ENCODE assay signal across 8 mouse cellular contexts in the genomic region with DNA sequence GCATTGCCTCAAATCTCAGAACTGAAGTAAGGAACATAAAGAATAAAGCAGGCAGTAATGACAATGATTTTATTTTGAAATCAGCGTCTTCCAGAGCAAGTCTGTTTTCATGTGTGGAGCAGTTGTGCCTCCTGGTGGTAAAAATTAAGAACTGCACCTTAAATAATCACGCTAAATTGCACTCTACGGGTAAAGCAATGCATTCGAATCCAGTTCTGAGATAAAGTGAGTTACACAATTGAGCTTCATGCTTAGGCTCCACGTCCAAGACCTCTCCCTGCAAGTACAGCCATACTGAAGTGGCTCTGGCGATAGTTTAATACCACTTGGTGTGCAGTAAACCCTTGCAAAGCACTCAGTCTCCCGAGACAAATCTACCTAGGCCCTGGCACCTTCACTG.
DNase-seq lines count a peak whose midpoint lies in the region; ATAC-seq and TF ChIP-seq lines count a peak whose summit lies in the region.

No protein-coding gene starts in this region.

- no peaks in the 10 kb centered on the region for H3K9me3 ChIP-seq in heart, postnatal 0 days (replicated peaks; ENCODE audit: control insufficient read depth, low read length)
- no peaks in the 10 kb centered on the region for H3K9me3 ChIP-seq in heart, embryonic 10.5 days
- no peaks in the 10 kb centered on the region for H3K9me3 ChIP-seq in midbrain, embryonic 16.5 days (replicated peaks; ENCODE audit: control insufficient read depth, low read length, poor library complexity, severe bottlenecking)

- TF ChIP-seq EP300 in heart, postnatal 0 days (IDR thresholded peaks at IDR 0.05; ENCODE audit: low read depth): no peak

- H3ac ChIP-seq in myocyte (ENCODE audit: control insufficient read depth, insufficient read length): no peak overlapping the region

- H3K79me2 ChIP-seq in myocyte (ENCODE audit: control insufficient read depth, insufficient read depth): no peaks in the 10 kb centered on the region

- no peak for TF ChIP-seq POLR2A in testis, adult 2 months (IDR thresholded peaks at IDR 0.05; ENCODE audit: control insufficient read depth, low read depth, low read length)
- no peak for TF ChIP-seq POLR2A in myocyte (IDR thresholded peaks at IDR 0.05; ENCODE audit: insufficient read length, low read depth)

- peak; percentile 79 for TF ChIP-seq CTCF in heart, postnatal 0 days (IDR thresholded peaks at IDR 0.05; ENCODE audit: low read depth)
- peak; percentile 17; the same call in 1 of the 2 replicates for TF ChIP-seq CTCF in testis, adult 2 months (IDR thresholded peaks at IDR 0.05; ENCODE audit: control insufficient read depth, insufficient read depth, insufficient replicate concordance, low read depth, low read length)

- no peak overlapping the region for H3K9ac ChIP-seq in heart, postnatal 0 days (replicated peaks; ENCODE audit: low read depth, low read length)
- H3K9ac ChIP-seq in midbrain, embryonic 16.5 days (ENCODE audit: low read depth, low read length): no peak overlapping the region

- peaks cover 16% of the 10 kb centered on the region; the same call in 1 of the 2 replicates for H3K36me3 ChIP-seq in heart, postnatal 0 days (replicated peaks; ENCODE audit: control insufficient read depth, insufficient read depth, low read length)
- H3K36me3 ChIP-seq in heart, embryonic 10.5 days: peaks cover 13% of the 10 kb centered on the region
- no peaks in the 10 kb centered on the region for H3K36me3 ChIP-seq in testis, adult 2 months (ENCODE audit: control insufficient read depth, insufficient read depth, low read length)
- H3K36me3 ChIP-seq in myocyte (ENCODE audit: control insufficient read depth, insufficient read depth): peaks cover 7% of the 10 kb centered on the region
- H3K36me3 ChIP-seq in midbrain, embryonic 16.5 days (ENCODE audit: control insufficient read depth, insufficient read depth, low read length): no peaks in the 10 kb centered on the region

- DNase-seq in heart, postnatal 0 days (ENCODE audit: low spot score): peak; percentile 40
- DNase-seq in heart, embryonic 10.5 days (ENCODE audit: low spot score): no peak
- no peak for DNase-seq in testis, postnatal 10 days (ENCODE audit: low spot score)
- DNase-seq in cerebellum, adult 9-11 months: peak; percentile 12
- peak; percentile 27 for DNase-seq in large intestine, adult 2 months (ENCODE audit: low read depth, low spot score)

- 23% methylated on average over 7 of the region's 7 CpGs for WGBS in heart, postnatal 0 days
- 31% methylated on average over 7 of the region's 7 CpGs for WGBS in heart, embryonic 10.5 days
- 23% methylated on average over 7 of the region's 7 CpGs for WGBS in large intestine, adult 2 months
- WGBS in midbrain, embryonic 16.5 days: 24% methylated on average over 7 of the region's 7 CpGs

- ATAC-seq in heart, postnatal 0 days (ENCODE audit: insufficient read depth, low read depth): no peak
- ATAC-seq in midbrain, embryonic 16.5 days: no peak

- H3K27ac ChIP-seq in heart, postnatal 0 days (ENCODE audit: low read depth): no peak overlapping the region
- H3K27ac ChIP-seq in heart, embryonic 10.5 days: no peak overlapping the region
- no peak overlapping the region for H3K27ac ChIP-seq in testis, adult 2 months (ENCODE audit: control insufficient read depth, insufficient read depth, low read depth, low read length)
- no peak overlapping the region for H3K27ac ChIP-seq in midbrain, embryonic 16.5 days (ENCODE audit: low read length)

- no peaks in the 10 kb centered on the region for H3K27me3 ChIP-seq in heart, postnatal 0 days (ENCODE audit: control insufficient read depth, insufficient read depth, low read length)
- H3K27me3 ChIP-seq in heart, embryonic 10.5 days (ENCODE audit: insufficient read depth, poor library complexity, severe bottlenecking): no peaks in the 10 kb centered on the region; the same call in 1 of the 2 replicates
- no peaks in the 10 kb centered on the region for H3K27me3 ChIP-seq in testis, adult 2 months (ENCODE audit: control insufficient read depth, insufficient read depth, low read length)
- H3K27me3 ChIP-seq in myocyte (ENCODE audit: control insufficient read depth, insufficient read depth, insufficient read length): peaks cover 11% of the 10 kb centered on the region
- no peaks in the 10 kb centered on the region for H3K27me3 ChIP-seq in midbrain, embryonic 16.5 days (ENCODE audit: control insufficient read depth, insufficient read depth, low read depth, low read length)

- H3K4me1 ChIP-seq in heart, postnatal 0 days (ENCODE audit: control insufficient read depth, insufficient read depth): no peaks in the 10 kb centered on the region
- H3K4me1 ChIP-seq in heart, embryonic 10.5 days: peaks cover 20% of the 10 kb centered on the region
- no peaks in the 10 kb centered on the region for H3K4me1 ChIP-seq in testis, adult 2 months (ENCODE audit: control insufficient read depth, insufficient read depth, low read length)
- H3K4me1 ChIP-seq in midbrain, embryonic 16.5 days (ENCODE audit: control insufficient read depth, insufficient read depth, low read length): peaks cover 2% of the 10 kb centered on the region; the same call in 1 of the 2 replicates

- H3K4me2 ChIP-seq in heart, postnatal 0 days (ENCODE audit: low read depth, low read length): no peak overlapping the region
- H3K4me2 ChIP-seq in myocyte (ENCODE audit: low read depth): no peak overlapping the region
- H3K4me2 ChIP-seq in midbrain, embryonic 16.5 days (ENCODE audit: low read length): no peak overlapping the region

- H3K4me3 ChIP-seq in heart, postnatal 0 days (ENCODE audit: low read depth, low read length): no peak overlapping the region
- H3K4me3 ChIP-seq in heart, embryonic 10.5 days: no peak overlapping the region
- H3K4me3 ChIP-seq in testis, adult 2 months (ENCODE audit: control insufficient read depth, low read depth, low read length): no peak overlapping the region
- no peak overlapping the region for H3K4me3 ChIP-seq in myocyte
- no peak overlapping the region for H3K4me3 ChIP-seq in midbrain, embryonic 16.5 days (ENCODE audit: low read depth, low read length)

TF ChIP-seq in myocyte, 11 proteins besides CTCF, POLR2A, EP300 and RAD21:
- TF ChIP-seq TCF12 (IDR thresholded peaks at IDR 0.05; ENCODE audit: insufficient read depth, poor library complexity, severe bottlenecking) (no peak), POLR2AphosphoS2 (IDR thresholded peaks at IDR 0.05; ENCODE audit: insufficient read length, low read depth) (peak; percentile 56), MYOG (IDR thresholded peaks at IDR 0.05; ENCODE audit: control insufficient read depth in 1 of 3, insufficient read depth in 1 of 3, insufficient read length in 2 of 3, low read depth in 2 of 3) (no peak), TCF3 (IDR thresholded peaks at IDR 0.05; ENCODE audit: insufficient read length, low read depth) (no peak), SRF (IDR thresholded peaks at IDR 0.05; ENCODE audit: control insufficient read depth, insufficient read length, low read depth) (no peak), REST (IDR thresholded peaks at IDR 0.05; ENCODE audit: insufficient read depth, insufficient read length) (no peak)

Comparison
In these comparisons a context has a peak if more than half of its experiments do, and no peak if none do; other contexts are left out.
1. DNase-seq: peak in heart, postnatal 0 days (single experiment), cerebellum, adult 9-11 months (single experiment) and large intestine, adult 2 months (single experiment); none in heart, embryonic 10.5 days (single experiment) and testis, postnatal 10 days (single experiment).